Mouse (Mus musculus) urinary bladder, adult 2 months (tissue): Measurements from ENCODE around the gene Rundc3a. TPM values are rescaled to one million over a fixed set of nuclear protein-coding genes. Genes with fewer than 3 reads are reported as not detected.
A peak's percentile ranks its signal among the peaks of the same experiment; 100 is the strongest.

Experiments used
- DNase-seq: peaks from one replicate; pipeline ENCODE4 v3.0.0; 2022; ENCODE audit warnings: low spot score
- polyA plus RNA-seq: library from polyadenylated mRNA; depleted of rRNA; stranded (reverse); fragments of >200 nt; gene quantifications from 2 replicates; pipeline ENCODE4 v1.2.3, GENCODE M21; 2012

Rundc3a gene
- polyA plus RNA-seq, 1 experiment: 1.4 TPM

DNA sequence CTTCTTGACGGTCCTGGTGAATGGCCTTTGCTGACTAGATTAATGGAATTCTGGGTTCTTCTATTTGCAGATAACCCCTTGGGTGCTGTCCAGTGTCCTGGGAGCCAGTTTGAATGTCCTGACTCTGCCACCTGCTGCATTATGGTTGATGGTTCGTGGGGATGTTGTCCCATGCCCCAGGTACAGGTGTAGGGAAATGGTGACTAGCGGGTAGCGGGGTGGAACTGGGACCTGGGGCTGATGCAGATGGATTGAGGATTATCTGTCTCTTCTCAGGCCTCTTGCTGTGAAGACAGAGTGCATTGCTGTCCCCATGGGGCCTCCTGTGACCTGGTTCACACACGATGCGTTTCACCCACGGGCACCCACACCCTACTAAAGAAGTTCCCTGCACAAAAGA, 40.7 kb downstream of the Rundc3a start:
- no peak for DNase-seq

DNA sequence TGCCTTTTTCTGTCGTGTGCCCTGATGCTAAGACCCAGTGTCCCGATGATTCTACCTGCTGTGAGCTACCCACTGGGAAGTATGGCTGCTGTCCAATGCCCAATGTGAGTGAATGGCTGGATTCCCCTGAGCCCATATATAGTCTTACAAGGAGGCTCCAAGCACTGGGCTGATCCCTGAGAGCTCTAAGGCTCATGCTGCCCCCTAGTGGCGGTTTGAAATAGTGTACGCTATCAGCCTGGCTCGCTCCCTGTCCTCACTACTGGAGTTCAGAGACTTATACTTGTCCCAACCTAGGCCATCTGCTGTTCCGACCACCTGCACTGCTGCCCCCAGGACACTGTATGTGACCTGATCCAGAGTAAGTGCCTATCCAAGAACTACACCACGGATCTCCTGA, 41.2 kb downstream of the Rundc3a start:
- DNase-seq: peak; percentile 73

DNA sequence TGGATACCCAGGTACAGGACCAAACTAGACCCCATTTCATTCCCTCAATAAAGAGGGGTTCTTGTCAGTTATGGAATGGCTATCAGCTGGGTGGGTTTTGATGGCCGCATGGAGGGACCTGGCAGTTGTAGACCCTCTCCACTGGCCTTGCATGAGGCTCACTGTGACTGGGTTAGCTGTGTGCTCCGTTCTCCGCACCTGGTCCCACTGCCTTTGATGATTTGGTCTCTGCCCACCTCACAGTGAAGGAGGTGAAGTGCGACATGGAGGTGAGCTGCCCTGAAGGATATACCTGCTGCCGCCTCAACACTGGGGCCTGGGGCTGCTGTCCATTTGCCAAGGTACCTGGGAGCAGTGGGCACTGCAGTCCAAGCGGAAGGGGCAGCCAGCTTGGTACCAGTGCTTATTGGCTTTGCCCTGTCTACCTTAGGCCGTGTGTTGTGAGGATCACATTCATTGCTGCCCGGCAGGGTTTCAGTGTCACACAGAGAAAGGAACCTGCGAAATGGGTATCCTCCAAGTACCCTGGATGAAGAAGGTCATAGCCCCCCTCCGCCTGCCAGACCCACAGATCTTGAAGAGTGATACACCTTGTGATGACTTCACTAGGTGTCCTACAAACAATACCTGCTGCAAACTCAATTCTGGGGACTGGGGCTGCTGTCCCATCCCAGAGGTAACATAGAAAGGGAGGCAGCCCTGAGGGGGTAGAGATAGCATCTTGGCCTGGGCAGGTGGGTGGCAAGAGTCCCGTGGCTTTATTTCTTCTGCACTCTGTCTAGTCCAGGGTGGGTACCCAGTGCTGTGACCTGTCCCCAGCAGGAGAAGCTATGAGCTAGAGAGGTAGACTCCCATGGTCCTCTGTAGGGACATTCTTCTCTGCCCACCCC, 41.9 kb downstream of the Rundc3a start:
- DNase-seq: no peak

DNA sequence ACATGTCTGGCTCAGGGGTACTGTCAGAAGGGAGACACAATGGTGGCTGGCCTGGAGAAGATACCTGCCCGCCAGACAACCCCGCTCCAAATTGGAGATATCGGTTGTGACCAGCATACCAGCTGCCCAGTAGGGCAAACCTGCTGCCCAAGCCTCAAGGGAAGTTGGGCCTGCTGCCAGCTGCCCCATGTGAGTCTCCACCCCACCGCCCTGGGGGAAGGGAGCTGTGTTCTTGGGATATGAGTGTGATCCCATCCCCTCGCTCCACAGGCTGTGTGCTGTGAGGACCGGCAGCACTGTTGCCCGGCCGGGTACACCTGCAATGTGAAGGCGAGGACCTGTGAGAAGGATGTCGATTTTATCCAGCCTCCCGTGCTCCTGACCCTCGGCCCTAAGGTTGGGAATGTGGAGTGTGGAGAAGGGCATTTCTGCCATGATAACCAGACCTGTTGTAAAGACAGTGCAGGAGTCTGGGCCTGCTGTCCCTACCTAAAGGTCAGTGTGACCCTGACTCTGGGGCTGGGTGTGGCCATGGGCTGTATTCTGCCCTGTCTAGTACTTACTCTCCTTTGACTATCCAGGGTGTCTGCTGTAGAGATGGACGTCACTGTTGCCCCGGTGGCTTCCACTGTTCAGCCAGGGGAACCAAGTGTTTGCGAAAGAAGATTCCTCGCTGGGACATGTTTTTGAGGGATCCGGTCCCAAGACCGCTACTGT, 42.7 kb downstream of the Rundc3a start:
- DNase-seq: no peak

DNA sequence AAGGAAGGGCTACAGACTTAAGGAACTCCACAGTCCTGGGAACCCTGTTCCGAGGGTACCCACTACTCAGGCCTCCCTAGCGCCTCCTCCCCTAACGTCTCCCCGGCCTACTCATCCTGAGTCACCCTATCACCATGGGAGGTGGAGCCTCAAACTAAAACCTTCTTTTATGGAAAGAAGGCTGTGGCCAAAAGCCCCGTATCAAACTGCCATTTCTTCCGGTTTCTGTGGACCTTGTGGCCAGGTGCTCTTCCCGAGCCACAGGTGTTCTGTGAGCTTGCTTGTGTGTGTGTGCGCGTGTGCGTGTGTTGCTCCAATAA, 43.2 kb downstream of the Rundc3a start:
- no peak for DNase-seq

DNA sequence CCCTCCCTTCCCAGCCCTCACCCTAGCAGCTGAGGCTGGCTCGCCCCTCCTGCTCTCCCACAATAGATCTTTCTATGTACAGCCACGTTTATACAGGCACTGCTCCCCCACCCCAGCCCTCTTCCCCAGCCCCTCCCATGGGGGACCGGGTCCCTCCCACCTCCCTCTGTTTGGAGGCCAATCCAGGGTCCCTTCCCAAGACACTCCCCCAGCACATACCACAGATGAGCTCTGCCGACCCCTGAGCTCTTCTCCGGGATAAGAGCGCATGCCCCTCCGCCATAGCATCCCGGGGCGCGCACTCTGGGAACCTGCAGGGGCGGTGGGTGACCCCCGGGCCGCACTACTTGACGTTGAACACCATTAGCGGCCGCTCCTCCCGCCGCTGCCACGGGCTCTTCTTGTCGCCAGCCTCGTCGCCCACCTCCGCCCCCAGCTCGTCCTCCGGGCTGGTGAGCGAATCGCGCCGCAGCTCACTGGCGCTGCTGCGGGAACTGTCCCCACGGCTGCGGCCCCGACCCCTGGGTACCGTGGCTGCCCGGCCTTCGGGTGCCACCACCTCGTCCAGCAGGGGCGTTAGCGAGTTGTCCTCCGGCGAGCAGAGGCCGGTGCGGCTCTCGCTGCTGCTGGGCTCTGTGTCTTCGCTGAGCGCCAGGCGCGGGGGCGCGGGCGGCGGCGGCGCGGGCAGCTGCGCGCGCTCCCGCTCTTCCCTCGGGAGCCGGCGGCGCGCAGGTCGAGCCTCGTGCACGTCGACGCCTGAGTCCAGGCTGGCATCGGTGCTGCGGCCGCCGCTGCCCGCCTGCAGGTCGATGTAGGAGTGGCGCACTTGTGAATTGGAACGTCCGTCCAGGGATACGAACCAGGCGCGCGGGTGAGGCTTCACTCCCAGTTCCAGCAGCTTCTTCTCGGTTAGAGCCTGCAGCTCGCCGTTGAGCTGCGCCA, 44.2 kb downstream of the Rundc3a start:
- DNase-seq: peak; percentile 59

DNA sequence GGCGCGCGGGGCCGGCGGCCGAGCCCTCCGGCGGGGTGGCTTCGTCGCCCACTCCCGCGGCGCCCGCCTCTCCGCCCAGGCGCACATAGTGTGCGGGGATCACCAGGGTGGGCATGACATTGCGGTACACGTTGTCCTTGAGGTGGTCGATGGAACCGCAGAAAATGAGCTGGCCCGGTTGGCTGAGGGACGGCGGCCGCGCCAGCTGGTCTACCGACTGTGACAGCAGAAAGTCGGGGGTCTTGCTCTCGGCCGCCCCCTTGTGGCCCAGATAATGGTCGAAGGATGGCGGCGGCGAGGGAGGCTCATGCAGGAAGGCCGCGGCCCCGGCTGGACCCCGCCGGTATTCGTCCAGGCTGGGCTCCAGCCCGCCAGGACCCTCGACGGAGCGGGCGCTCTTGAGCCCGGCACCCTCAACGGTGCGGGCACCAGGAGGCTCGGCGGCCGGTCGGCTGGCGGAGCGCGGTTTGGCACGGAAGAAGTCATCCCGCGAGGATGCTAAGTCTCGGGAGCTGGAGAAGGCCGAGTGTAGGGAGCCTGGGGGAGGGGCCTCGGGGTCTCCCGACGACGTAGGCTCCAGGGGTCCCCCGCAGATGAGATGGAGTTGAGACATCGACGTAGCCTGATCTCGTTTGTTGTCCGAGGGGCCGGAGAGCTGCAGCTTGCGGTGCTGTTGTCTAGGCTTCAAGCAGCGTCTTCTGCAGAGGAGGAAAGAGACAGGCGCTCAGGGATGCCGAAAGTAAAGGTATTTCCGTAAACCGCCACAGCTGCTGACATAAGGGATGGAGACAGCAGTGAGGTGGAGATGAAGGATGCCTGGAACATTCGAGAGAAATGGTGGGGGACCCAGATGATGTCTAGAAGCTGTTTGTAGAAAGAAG, 45.2 kb downstream of the Rundc3a start:
- DNase-seq: peak; percentile 77

DNA sequence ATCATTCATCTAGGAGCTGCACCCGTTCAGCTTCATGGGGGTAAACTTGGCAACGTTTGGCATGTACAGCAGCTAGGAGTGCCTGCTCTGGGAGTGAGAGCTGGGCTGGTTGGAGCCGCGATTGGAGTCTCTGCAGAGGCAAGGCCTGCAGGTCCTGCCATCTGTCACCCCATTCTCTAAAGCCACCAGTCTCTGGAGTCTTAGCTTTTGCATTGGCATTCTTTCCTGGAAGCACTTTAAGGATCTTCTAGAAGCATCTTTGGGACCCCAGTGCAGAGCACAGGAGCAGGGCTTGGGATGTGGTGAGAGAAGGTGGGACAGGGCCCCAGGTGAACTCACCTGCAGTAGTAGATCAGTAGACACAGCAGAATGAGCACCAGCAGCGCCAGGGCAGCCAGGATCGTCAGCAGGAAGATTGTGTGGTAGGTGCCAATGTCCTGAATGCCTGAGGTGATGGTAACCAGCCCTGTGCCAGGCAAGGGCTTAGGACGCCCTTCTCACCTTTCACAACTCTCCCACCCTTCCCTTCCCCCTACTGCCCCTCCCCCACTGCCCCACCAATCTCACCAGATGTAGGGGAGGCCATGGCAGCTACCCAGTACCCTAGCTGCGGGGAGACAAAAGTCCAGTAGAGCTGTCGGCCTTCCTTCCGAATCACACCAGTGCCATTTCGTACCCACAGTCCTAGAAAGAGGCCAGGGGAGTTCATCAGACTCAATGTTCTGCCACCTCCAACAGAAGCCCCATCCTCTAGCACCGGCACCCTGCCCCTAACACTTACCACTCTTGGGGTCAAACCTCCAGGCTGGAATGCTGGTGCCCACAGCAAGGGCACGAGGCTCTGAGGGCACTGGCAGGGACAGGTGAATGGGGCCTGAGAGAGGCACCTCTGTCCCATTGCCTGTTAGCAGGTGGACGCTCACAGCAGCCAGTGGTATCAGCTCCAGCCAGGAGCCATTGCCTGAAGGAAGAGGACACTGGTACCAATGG, 46.2 kb downstream of the Rundc3a start:
- no peak for DNase-seq

DNA sequence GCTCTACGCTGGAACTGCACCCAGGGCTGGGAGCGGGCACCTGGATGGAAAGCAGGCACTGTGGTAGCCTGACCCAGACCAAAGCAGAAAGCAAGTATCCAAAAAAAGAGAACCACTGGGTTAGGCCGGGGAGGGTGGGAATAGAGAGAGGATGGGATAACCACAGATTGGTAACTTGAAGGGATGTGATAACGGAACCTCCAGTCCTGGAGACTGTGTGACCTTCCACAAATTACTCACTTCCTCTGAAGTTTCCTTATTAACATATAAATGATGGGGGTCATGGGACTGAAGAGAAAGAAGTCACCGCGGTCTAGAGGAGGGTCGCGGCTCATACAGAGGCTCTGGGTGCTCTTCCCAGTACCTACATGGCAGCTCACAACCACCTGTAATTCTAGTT, 47.1 kb downstream of the Rundc3a start:
- DNase-seq: no peak

DNA sequence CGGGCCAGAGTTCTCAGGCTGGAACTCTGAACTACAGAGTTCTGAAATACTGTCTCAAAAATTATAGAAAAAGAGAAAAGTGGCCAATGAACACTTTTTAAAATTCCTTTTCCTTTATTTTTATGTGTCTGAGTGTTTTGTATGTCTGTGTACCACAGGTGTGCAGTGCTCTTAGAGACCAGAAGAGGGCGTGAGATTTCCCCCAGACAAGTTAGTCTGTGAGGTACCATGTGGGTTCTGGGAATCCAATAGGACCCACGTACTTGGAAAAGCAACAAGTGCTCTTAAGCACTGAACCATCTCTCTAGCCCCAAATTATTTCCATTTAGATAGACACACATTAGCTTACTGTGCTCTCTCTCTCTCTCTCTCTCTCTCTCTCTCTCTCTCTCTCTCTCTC, 48.2 kb downstream of the Rundc3a start:
- no peak for DNase-seq

DNA sequence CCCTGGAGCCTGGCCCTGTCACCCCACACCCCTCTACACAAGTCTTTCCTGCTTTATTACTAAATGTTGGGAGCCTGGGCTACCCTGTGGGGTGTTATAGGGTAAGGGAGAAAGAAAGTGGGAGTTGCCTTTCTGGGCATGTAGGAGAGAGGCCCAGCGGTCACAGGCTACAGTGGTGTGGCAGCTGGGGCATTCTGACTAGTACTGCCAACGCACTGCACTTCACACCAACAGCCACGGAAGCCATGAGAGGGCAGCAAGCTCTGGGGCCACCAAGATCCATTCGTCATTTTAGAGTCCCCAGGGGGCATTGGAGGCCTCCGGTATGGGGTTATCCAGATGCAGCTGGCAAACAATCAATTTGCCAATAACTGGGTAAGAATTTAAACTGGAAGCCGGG, 48.9 kb downstream of the Rundc3a start:
- DNase-seq: no peak

DNA sequence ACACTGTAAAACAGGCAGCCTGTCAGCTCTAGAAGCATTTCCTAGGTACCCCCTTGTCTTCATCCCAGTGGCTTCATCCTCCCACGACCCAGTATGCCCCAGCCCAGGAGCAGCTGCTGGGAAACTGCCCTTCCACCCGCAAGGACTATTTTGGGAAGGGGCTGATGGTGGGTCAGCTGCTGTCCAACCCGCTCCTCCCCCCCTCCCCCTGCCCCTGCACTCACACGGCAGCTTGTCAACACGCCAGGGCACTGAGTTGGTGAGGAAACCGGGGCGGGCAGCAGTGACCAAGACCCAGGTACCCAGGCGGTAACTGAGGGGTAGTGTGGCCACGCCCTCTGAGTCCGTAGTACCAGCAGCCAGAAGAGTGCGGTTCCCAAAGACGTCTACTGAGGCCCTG, 50.5 kb downstream of the Rundc3a start:
- DNase-seq: no peak

DNA sequence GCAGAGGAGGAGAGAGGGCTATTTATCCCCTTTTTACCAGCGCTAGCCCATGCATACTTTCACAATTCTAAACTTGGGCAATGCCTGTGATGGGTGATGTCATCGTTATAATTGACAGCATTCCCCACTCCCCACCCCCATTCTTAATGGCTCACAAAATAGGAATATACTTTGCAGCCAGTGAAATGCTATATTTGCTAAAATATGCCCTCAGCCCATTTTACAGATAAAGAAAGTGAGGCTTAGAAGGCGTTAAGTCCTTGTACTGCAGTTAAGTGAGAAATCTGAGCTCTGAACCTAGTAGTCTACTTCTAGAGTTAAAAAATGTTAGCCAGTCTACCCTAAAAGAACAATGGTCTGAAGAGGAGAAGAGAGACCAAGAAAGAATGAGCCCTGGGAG, 51.1 kb downstream of the Rundc3a start:
- DNase-seq: no peak

DNA sequence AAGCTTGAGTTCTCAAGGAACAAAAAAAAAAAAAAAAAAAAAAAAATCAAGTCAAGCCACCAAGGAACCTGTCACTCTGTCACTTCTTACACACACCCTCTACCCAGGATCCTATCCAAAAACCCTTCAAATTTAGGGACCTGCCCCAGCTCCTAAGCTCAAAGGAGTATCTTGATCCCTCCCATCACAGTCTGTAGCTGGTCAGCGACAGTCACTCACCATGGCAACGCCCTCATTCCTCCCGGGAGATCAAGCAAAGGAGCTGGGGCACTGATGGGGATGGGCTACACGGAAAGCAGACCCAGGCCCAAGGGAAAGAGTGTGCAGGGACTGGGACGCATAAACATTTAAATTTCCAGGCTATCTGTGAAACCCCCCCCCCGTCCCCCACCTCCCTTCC, 51.6 kb downstream of the Rundc3a start:
- no peak for DNase-seq

DNA sequence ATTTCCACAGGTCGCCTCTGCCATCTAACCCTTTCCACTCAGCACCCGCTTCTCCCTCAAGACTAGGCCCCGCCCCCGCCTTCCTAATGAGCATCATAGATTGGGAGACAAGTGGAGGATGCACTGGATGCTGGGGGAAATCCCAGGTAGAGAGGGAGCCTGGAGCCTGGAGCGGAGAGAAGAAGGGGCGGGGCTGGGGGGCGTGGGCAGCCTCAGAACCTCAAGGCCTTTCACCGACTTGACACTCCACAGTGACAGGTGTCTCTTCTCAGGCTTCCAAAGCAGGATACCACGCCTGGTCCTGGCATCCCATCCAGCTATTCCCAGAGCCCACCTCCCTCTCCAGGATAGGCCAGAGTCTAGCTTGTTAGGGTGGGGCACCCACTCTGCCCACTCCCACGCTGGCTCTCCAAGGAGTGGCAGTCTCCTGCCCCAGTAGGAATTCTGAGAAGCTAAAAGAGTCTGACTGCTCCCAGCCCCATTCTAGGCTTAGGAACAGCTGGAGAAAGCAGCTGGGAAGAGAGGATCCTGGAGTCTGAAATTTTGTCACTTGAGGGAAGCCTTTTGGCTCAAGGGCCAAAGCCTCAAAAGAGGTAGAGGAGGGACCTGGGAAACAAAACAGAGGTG, 52.2 kb downstream of the Rundc3a start:
- no peak for DNase-seq

DNA sequence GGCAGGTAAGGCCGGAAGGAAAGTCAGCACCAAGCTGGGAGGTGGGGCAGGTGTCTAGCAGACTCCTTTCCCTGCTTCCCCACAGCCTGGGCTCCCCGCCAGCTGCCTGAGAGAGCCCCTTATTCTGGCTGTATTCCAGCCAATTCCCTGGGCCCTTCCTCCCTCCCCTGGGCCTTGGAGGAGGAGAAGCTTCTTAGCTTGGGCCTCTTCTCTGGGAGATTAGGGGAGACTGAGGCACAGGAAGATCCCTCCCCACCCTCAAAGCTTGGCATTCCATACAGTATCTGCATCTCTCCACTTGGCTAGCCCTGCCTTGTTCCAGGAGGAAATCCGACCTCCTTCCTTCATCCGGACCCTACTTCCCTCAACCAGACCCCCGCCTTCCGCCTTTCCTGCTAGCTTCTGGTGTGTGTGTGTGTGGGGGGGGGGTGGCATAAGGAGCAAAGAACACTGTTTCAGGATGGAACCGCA, 52.7 kb downstream of the Rundc3a start:
- no peak for DNase-seq

DNA sequence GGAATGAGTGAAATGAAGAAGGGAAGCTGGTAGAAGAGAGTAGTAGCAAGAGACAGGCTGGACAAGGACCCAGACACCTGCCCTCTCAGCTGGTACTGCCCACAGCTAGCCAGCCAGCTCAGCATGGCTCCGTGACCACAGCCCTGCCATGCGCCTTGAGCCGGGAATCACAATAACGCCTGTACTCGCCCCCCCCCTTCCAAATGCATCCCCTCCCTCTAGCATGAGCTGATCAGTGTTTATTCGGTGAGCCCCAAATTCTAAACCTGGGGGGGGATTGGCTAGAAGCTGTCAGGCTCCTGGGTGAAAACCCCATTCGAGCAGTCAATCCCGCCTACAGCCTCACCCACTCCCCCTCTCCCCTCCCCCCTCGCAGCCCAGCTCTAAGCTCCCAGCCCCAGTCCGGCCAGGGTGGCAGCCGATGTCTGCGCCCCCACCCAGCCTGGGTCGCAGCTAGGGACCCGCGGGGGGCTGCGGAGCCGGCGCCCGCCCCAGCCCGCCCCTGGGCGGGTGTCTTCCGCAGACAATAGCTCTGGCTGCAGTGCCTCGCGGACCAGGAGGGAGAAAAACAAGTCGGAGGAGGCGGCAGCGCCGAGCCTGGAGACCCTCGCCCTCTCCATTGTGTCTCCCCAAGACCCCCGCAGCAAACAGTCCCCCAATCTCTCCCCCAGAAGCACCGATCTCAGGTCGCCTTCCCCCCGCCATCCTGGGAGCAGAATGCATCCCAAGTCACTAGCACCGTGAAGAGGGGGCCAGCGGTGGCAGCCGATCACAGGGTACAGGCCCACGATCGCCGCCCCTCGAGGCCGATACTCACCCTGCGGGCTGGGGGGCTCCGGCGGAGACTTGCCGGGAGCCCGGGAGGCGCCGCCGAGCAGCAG, 53.6 kb downstream of the Rundc3a start:
- no peak for DNase-seq

DNA sequence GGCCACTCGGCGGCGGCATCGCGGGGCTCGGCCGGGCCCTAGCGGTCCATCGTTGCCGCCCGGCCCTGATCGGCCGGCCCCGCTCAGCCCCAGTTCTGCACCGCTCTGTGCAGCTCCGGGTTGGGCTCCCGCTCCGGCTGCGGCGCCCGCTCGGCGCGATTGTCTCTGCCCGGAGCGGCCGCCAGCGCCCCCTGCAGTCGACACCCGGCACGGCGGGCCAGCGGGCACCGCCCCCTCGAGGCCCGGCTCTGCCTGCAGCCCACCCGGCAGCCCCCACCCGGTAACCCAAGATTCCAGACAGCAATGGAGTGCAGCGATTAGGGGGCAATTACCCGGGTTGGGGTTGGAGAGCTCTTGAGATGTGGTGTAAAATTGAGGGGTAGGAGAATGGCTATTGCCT, 54.3 kb downstream of the Rundc3a start, which contains the start of gene Fam171a2:
Gene Fam171a2, minus strand, starts transcription at position 186 of the 400 bp plus-strand sequence.
- DNase-seq: peak; percentile 75
